Mouse (Mus musculus): Measurements from ENCODE around the gene Nfic.

DNA sequence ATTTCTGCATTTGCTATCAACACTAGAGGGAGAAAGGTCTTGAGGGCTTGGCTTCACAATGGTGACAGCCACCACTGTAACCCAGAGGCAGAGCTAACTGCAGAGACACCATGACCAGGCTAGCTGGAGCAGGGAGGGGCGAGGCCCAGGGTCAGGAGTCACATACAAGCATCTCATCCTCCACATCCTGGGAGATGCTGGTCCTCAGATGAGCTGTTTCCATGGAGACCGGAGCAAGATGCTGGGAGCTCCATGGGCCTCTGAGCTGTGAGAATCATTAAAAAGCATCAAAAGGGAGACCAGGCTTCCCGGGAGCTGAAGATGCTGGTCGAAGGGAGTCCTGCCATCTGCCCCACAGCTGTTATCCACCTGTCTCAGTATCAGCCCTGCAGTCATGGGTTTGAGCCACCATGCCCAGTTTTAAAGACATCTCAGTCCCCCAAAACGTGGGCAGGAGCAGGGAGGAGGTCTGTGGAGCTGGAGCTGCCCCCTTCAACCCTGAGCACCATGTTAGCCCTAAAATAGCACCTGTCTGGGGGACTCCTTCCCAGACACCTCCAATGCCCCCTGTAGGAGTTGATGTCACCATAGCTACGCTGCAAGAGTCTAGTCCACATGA, 29.1 kb upstream of the Nfic start:
- no peak for TF ChIP-seq CTCF (IDR thresholded peaks at IDR 0.05; ENCODE audit: borderline replicate concordance, control insufficient read depth, extremely low read depth, insufficient read depth, low read length, poor library complexity)
- no peak for TF ChIP-seq POLR2A (IDR thresholded peaks at IDR 0.05; ENCODE audit: control insufficient read depth, extremely low read depth, insufficient read depth, low read length, poor library complexity)

Data from thymus, adult 2 months (tissue).